Mouse (Mus musculus) frontal cortex, postnatal 14 days (tissue): ENCODE measurements around the gene Sel1l3.

Source experiments
- DNase-seq, 2 experiments: peaks; one replicate each; pipeline ENCODE4 v3.0.0; 2022; ENCODE audit warnings: low spot score in 2 of 2

Sel1l3 gene

DNA sequence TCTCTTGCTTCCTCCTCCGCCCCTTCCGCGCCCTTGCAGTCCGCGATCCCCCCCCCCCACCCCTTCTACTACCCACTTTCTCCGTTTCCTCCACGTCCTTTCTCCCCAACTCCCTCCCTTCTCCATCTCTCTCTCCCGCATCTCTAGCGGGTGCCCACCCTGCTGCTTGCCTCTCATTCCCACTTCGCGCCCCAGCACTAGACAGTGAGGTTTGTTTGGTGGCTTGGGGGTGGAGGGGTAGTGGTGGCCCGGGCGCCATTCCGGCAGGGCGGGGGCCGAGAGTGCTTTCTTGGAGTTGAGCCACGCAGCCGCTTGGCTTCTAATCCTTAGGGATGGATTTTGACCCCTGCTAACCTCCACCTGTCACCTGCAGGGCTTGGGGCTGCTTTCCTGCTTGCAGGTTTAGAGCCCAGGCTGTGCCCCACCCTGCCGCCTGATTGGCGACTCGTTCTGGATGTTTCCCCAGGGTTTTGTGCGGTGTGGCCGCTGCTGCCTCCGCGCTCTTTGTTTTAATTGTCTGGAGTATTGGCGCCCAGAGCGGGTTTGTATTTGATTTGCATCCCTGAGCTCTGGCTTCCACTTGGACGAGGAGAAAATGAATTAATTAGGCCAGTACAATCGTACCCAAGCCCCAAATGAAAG, at the start of gene Sel1l3:
TSS of gene Sel1l3 (minus strand) at position 217 of the 642 bp plus-strand sequence.
- DNase-seq = no peak

DNA sequence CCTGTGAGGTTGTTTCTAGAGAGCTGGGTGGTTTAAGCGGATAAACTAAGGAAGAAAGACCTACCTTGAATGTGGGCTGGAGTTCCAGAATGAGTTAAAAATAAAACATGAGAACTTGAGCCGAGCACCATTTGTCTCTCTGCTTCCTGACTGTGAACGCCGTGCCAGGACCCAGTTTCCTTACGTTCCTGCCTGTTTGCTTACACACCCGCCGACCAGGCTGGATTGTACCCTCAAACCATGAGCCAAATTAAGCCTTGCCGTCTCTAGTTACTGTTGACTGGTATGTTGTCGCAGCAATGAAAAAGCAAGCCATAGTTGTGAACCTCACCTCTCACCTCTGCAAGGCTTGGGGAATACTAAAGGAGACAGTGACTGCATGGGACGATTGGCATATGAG, 48.3 kb upstream of the Sel1l3 start:
- no peak for DNase-seq

DNA sequence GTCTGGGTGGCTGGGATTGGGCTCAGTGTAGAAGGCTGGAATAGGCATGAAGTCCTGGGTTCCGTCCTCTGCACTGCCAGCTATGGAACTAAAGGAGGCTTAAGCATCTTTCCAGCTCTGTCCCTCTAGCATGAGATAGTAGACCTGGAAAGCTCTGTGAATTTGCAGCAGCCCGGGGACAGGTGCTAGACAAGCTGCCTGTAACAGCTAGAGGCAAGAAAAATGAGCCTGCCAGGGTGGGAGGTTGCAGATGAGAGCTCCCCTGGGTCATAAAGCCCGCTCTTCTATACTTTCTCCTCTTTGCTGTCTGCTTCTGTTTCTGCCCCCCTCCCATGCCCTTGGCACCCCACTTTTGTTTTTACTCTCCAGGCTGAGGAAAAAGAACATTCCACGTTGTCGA, 46.2 kb upstream of the Sel1l3 start:
- DNase-seq = no peak

GRCm38 (mm10) chr5:53258038-53258786, 44.5 kb upstream of the Sel1l3 start:
- peak; percentile 27 to 32 for DNase-seq

- DNase-seq = no peak
Observed at GRCm38 (mm10) chr5:53254821-53255220, 41.1 kb upstream of the Sel1l3 start.

GRCm38 (mm10) chr5:53254154-53254553, 40.4 kb upstream of the Sel1l3 start:
- DNase-seq = no peak

GRCm38 (mm10) chr5:53249431-53250061, 35.8 kb upstream of the Sel1l3 start:
- DNase-seq = no peak

DNA sequence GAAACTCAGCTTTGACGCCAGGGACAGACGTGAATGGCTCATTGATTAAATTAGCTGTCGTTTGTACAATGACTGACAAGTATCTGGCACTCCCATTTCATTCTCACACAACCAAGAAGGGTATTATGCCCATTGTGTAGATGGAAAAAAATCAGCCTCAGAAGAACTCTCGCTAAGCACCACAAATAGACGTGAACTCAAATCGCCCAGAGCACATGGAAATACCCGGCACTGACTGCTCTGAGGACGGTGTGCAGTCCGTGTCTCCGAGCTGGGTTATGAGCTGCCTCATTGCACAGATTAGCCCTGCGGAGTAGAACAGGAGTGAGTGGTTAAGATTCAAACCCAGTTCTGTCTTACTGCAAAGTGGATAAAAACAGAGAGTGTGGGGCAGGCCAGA, 34.8 kb upstream of the Sel1l3 start:
- no peak for DNase-seq

- DNase-seq = no peak
Observed at GRCm38 (mm10) chr5:53243933-53244332, 30.2 kb upstream of the Sel1l3 start.

DNA sequence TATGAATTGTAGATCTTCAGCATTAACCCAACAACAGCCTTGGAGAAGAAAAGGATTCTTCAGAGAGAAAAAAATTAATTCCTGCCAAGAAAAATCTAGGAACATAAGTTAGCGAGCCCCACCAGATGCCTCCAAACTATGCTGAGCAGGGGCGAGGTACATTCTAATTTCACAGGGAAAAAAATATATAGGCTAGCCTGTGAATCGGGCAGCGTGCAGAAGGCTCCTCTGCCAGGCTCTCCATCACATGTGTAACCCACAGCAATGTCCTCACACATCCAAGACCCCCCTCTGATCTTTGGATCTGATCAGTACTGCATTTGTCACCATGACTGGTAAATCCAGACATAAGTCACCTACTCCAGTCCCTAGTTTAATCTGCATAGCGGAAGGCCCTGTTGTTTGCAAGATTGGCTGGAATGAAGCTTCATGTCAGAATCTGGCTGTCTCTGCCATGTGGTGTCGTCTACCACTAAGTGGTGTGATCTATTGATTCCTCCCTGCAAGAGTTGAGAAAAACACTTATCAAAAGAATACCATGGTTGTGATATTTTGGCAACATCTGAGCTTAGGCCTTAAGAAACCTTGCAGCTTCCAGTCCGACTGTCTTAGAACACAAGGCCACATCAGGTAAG, 29.3 kb upstream of the Sel1l3 start:
- DNase-seq = no peak

DNA sequence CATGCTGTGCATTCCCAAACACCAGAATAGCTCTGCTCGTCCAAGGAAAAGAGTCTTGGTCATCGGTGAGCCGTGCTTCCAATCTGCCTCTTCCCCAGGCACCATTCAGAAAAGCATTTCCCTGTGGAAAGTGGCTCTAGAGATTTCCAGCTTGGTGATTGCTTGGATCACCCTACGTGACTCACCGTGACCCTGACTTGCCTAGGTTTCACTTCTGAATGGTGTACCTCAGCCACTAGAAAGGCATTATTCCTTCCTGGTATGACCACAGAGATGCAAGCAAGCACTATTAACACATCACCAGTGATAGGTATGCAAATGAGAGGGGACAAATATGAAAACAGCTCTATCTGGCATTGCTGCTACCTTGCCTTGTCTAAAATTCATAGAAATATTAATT, 28.2 kb upstream of the Sel1l3 start:
- no peak for DNase-seq

DNA sequence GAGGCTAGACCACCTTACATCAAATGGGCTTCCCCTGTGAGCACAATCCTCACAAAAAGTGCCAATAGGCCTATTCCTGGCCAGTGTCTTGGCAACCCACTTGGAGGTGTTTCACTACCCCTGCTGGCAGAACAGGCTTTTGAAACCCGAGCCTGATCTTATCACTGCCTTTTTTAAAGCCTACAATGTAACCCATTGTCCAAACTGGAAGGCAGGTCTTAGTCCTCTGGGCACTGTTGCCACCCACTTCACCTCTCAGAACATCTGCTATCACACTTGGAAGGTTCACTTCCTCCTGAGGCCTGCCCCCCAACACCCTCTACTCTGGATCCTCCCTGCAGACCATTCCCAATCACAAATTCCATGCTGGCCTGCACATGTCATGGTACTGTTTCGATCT, 27.4 kb upstream of the Sel1l3 start:
- DNase-seq = no peak

GRCm38 (mm10) chr5:53239831-53240440, 26.2 kb upstream of the Sel1l3 start:
- DNase-seq = no peak

GRCm38 (mm10) chr5:53239189-53239588, 25.5 kb upstream of the Sel1l3 start:
- no peak for DNase-seq

DNA sequence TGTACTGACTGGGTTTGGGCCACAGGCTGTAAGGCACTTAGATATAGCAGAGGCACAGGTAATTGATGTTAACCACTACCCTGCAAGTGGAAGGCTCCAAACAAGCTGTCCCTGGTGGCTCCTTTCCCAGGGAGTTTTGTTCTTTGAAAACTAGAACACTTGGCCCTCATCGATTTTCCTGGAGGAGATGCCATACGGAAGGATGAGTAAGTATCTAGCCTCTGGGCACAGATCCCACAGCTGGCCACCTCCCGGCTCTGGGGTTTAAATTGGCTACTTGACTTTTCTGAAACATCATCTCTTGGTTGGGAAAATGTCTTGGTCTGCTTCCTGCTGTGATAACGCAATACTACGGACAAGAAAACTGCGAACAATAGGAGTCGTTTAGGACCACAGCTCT, 25.0 kb upstream of the Sel1l3 start:
- DNase-seq = no peak

GRCm38 (mm10) chr5:53236749-53237148, 23.0 kb upstream of the Sel1l3 start:
- DNase-seq = no peak

DNA sequence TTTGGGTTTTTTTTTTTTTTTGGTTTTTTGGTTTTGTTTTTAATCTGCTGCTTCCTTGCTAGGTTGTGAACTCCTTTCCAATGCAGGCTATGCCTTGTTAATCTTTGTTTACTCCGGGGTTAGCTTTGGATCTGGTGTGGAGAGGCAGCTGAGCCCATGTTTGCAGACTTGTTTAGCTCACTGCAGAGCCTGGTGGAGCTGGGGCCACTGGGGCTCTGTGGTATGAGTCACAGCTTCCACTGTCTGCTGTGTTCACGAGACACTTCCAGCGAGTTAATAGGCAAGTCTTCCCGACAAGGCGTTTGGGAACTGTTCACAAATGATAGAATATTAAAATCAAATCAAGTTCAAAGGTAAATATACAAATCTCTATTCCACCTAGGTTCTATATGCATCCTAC, 22.4 kb upstream of the Sel1l3 start:
- no peak for DNase-seq

DNA sequence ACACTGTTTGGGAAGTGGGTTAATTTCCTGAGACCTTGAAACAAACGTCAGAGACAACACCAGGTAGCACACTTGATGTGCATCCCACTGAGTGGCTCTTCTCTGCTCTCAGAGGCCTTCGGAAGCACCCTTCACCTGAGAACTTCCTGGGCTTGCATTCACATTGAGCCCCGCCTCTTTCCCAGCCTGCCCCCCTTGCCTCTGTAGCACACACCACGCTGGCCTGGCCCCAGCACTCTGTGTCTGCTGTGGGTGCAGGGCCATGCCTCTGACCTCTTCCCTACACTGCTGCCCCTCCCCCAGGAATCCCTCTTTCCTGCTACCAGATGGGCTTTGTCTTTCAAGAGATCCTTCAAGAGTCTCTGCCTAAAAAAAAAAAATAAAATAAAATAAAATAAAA, 21.8 kb upstream of the Sel1l3 start:
- DNase-seq = no peak

GRCm38 (mm10) chr5:53230560-53230959, 16.8 kb upstream of the Sel1l3 start:
- DNase-seq = no peak

DNA sequence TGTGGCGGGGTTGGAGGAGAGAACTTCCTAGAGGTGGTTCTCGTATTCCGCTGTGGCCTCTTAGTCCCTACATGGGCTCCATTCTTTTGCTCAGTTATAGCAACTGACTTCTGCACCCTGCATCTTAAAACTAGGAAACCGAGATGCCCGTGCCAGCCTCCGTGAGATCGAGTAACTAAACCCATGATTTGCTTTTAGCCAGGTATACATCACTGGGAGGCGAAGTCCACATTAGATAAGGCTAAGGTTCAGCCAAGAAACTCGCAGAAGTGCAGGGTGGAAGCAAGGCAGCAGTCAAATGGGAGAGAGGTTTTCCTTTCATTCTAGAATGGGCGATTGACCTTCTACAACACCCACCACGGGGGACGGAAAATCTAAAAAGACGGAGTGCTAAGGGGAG, 11.7 kb upstream of the Sel1l3 start:
- no peak for DNase-seq

DNA sequence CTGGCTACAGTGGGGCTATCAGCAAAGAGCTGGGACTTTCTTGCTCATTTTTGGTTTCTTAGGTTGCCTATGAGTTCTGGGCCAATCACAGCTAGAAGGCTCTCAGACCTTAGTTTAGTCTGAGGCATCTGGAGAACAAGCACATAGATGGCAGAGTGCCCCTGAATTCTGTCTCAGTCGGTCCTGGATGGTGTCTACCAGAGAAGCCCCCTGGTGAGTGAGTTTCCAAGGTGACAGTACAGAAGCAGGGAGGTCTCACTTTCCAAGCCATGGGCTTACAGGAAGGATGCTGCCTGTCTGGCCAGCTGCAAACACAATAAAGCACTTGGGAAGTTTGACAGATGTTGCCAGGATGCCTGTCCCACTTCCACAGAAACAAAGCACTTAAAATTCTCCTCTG, 1.1 kb upstream of the Sel1l3 start:
- DNase-seq = no peak

GRCm38 (mm10) chr5:53214362-53214761, 635 bp upstream of the Sel1l3 start:
- no peak for DNase-seq
